Mouse (Mus musculus) kidney, embryonic 16.5 days (tissue): ENCODE measurements around the gene Capsl. TPM values are rescaled to one million over a fixed set of nuclear protein-coding genes. Genes with fewer than 3 reads are reported as not detected.

Experiments
- ATAC-seq: fragments of 200-750 bp; cut with Nextera tagmentation; 2 replicates; pipeline ENCODE4 v1.8.0; 2017; ENCODE audit warnings: moderate TSS enrichment; ENCODE audit not compliant: low FRiP score, low TSS enrichment
- H3K27ac ChIP-seq: fragments of 300-500 bp; sonication (generic); 2 replicates; pipeline ENCODE4 v1.5.1; 2014; ENCODE audit warnings: low read length
- H3K27me3 ChIP-seq: fragments of 300-500 bp; sonication (generic); 2 replicates; pipeline ENCODE4 v1.6.1; 2014; ENCODE audit warnings: low read length, control low read depth, mixed read lengths; ENCODE audit not compliant: insufficient read depth
- H3K36me3 ChIP-seq: fragments of 300-500 bp; sonication (generic); 2 replicates; pipeline ENCODE4 v1.6.1; 2014; ENCODE audit warnings: low read length, control low read depth, mixed read lengths; ENCODE audit not compliant: insufficient read depth
- H3K4me1 ChIP-seq: fragments of 300-500 bp; sonication (generic); 2 replicates; pipeline ENCODE4 v1.6.1; 2014; ENCODE audit warnings: low read length, control low read depth, mixed read lengths; ENCODE audit not compliant: insufficient read depth
- H3K4me2 ChIP-seq: fragments of 300-500 bp; sonication (generic); replicated peaks from 2 replicates; pipeline ENCODE4 v1.6.1; 2014; ENCODE audit warnings: low read depth, low read length
- H3K4me3 ChIP-seq: fragments of 300-500 bp; sonication (generic); 2 replicates; pipeline ENCODE4 v1.5.1; 2014; ENCODE audit warnings: mild to moderate bottlenecking, low read length
- H3K9ac ChIP-seq: fragments of 300-500 bp; sonication (generic); replicated peaks from 2 replicates; pipeline ENCODE4 v1.6.1; 2014; ENCODE audit warnings: low read length
- H3K9me3 ChIP-seq: fragments of 300-500 bp; sonication (generic); 2 replicates; pipeline ENCODE4 v1.6.1; 2016; ENCODE audit warnings: low read length, control low read depth
- WGBS: fragments of 180-500 bp; shearing (Covaris S2); extraction: QIAGEN DNeasy Blood & Tissue Kit; methylation state at CpG from one replicate; pipeline ENCODE4 v1.1.7; 2014; 5-methylcytosine and 5-hydroxymethylcytosine counted together
- polyA plus RNA-seq: library from polyadenylated mRNA; unstranded; fragments of >200 nt; fragmentation: Nextera tagmentation; extraction: Ambion mirVana; gene quantifications from 2 replicates; pipeline ENCODE4 v1.2.1, GENCODE M21; 2015

Gene Capsl
- 1.3 and 1.6 TPM in 2 replicates for polyA plus RNA-seq

GRCm38 (mm10) chr15:9435534-9436180 is at the start of gene Capsl:
Capsl (plus strand) TSS chr15:9436028.
- WGBS: 50% methylated on average over 12 of the region's 12 CpGs
- no peak within 1 kb of the TSS for H3K4me3 ChIP-seq

DNA sequence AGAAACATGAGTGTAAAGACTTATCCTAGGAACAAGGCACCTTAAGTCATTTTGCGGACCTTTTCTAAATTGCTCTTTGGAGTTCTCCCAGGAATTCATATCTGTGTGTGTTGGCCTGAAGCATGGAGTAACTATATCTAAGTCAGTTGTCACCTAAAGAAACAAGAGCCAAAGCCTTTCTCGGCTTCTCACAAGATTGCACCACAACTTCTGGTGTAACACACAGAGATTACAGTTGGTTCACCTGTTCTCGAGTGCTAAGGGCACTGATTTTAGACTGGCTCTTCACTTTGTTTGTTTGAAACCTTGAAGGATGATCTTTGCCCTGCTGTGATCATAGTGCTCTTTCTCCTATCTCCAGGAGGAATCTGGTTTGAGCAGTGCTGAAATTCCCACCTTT is 26.4 kb upstream of the Capsl start:
- H3K27ac ChIP-seq: no peak overlapping the region
- no peaks in the 10 kb centered on the region for H3K9me3 ChIP-seq
- H3K4me2 ChIP-seq: no peak overlapping the region
- no peak overlapping the region for H3K9ac ChIP-seq
- no peaks in the 10 kb centered on the region for H3K4me1 ChIP-seq
- 94% methylated on average over 3 of the region's 3 CpGs for WGBS
- ATAC-seq: no peak
- no peaks in the 10 kb centered on the region for H3K27me3 ChIP-seq
- H3K36me3 ChIP-seq: no peaks in the 10 kb centered on the region
- H3K4me3 ChIP-seq: no peak overlapping the region

More at GRCm38 (mm10) chr15:9435534-9436180, at the start of gene Capsl:
- H3K4me1 ChIP-seq: no peaks in the 10 kb centered on the region
- peak; percentile 84; the same call in 1 of the 2 replicates for ATAC-seq
- H3K9ac ChIP-seq: no peak within 1 kb of the TSS
- no peaks in the 10 kb centered on the region for H3K9me3 ChIP-seq
- H3K4me2 ChIP-seq: no peak within 1 kb of the TSS; the same call in 1 of the 2 replicates
- no peaks in the 10 kb centered on the region for H3K36me3 ChIP-seq
- no peak within 1 kb of the TSS for H3K27ac ChIP-seq
- H3K27me3 ChIP-seq: no peaks in the 10 kb centered on the region

- H3K36me3 ChIP-seq: no peaks in the 10 kb centered on the region
- no peak overlapping the region for H3K4me3 ChIP-seq
- H3K4me1 ChIP-seq: no peaks in the 10 kb centered on the region
- ATAC-seq: no peak
- no peak overlapping the region for H3K9ac ChIP-seq
- no peaks in the 10 kb centered on the region for H3K27me3 ChIP-seq
- H3K4me2 ChIP-seq: no peak overlapping the region
- H3K27ac ChIP-seq: no peak overlapping the region
- H3K9me3 ChIP-seq: no peaks in the 10 kb centered on the region
Observed at GRCm38 (mm10) chr15:9421163-9421562, 14.7 kb upstream of the Capsl start.

DNA sequence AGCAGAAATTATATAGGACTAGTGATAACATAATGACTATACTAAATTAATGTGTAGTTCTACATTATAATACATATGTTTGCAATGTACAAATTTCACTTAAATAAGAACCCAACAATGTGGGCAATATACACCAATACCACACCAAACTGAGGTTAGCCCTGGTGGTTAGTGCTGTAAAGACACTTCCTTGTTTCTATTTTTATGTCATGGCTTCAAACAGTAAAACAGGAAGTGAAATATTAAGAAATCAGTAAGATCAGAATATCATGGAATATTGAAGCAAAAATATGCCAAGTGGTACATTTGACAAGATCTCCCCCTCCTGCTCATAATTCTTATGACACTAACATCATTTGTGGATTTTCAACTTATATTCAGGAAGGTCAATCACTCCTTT is 8.0 kb upstream of the Capsl start:
- H3K36me3 ChIP-seq: no peaks in the 10 kb centered on the region
- ATAC-seq: no peak
- H3K9me3 ChIP-seq: no peaks in the 10 kb centered on the region
- H3K4me1 ChIP-seq: no peaks in the 10 kb centered on the region
- H3K9ac ChIP-seq: no peak overlapping the region
- H3K27ac ChIP-seq: no peak overlapping the region
- H3K4me2 ChIP-seq: no peak overlapping the region
- H3K27me3 ChIP-seq: no peaks in the 10 kb centered on the region
- H3K4me3 ChIP-seq: no peak overlapping the region

DNA sequence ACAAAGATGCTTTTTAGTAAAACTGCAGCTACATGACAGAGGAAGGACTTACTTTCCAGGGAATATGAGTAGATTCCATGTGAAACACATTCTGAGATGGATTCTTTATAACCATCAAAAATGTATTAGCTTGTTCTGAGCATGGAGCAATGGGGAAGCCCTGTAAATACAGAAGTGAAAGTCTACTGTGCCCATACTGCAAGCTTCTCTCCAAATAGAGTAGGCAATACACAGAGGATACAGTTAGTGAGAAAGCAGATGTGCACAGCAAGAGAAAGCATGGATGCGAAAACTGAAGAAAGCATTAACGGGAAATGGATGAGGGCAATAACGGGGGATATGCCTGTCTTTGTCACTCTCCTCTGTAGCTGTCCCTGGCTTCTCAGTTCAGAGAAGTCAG is 6.0 kb upstream of the Capsl start:
- Histone ChIP-seq H3K9me3 (no peaks in the 10 kb centered on the region), H3K27ac (no peak overlapping the region), H3K27me3 (no peaks in the 10 kb centered on the region), H3K9ac (no peak overlapping the region), H3K4me2 (no peak overlapping the region), H3K36me3 (no peaks in the 10 kb centered on the region), H3K4me3 (no peak overlapping the region), H3K4me1 (no peaks in the 10 kb centered on the region)
- ATAC-seq: no peak
- 90% methylated on average over 3 of the region's 3 CpGs for WGBS

- WGBS: 93% methylated on average over 1 of the region's 1 CpGs
- Histone ChIP-seq H3K27ac (no peak overlapping the region), H3K9ac (no peak overlapping the region), H3K36me3 (no peaks in the 10 kb centered on the region), H3K4me2 (no peak overlapping the region), H3K27me3 (no peaks in the 10 kb centered on the region), H3K9me3 (no peaks in the 10 kb centered on the region), H3K4me3 (no peak overlapping the region), H3K4me1 (no peaks in the 10 kb centered on the region)
- no peak for ATAC-seq
Observed at GRCm38 (mm10) chr15:9451999-9452398, 16.2 kb downstream of the Capsl start.

GRCm38 (mm10) chr15:9452842-9453241 is 17.0 kb downstream of the Capsl start:
- ATAC-seq: no peak
- no peak overlapping the region for H3K4me3 ChIP-seq
- no peak overlapping the region for H3K4me2 ChIP-seq
- H3K4me1 ChIP-seq: no peaks in the 10 kb centered on the region
- WGBS: 56% methylated on average over 1 of the region's 1 CpGs
- H3K27ac ChIP-seq: no peak overlapping the region
- no peak overlapping the region for H3K9ac ChIP-seq
- H3K36me3 ChIP-seq: no peaks in the 10 kb centered on the region
- no peaks in the 10 kb centered on the region for H3K27me3 ChIP-seq
- H3K9me3 ChIP-seq: no peaks in the 10 kb centered on the region

GRCm38 (mm10) chr15:9454198-9454597 is 18.4 kb downstream of the Capsl start:
- no peaks in the 10 kb centered on the region for H3K4me1 ChIP-seq

DNA sequence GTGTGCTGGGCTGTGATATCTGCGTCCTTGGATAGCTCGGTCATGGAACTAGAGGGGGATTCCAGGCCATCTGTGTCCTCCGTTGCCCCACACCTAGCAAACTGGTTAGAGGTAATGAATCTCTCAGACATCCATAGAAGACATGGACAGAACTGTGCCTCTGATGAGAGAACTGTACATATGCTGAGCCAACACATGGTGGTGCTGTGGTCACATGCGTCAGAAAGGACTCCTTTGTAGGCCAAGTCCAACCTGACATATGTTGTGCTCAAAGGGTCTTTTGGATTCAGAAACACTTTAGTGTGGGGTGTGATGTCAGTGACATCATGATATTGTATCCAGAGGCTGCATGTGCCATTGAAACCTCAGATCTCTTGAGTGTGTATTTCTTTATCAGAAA is 19.4 kb downstream of the Capsl start:
- WGBS: 63% methylated on average over 4 of the region's 4 CpGs
- no peaks in the 10 kb centered on the region for H3K9me3 ChIP-seq
- no peak overlapping the region for H3K9ac ChIP-seq
- ATAC-seq: peak; percentile 88; the same call in 1 of the 2 replicates
- H3K4me3 ChIP-seq: no peak overlapping the region
- H3K27ac ChIP-seq: no peak overlapping the region
- H3K4me2 ChIP-seq: no peak overlapping the region
- H3K27me3 ChIP-seq: no peaks in the 10 kb centered on the region
- no peaks in the 10 kb centered on the region for H3K36me3 ChIP-seq
- no peaks in the 10 kb centered on the region for H3K4me1 ChIP-seq

More at GRCm38 (mm10) chr15:9454198-9454597, 18.4 kb downstream of the Capsl start:
- Histone ChIP-seq H3K36me3 (no peaks in the 10 kb centered on the region), H3K27me3 (no peaks in the 10 kb centered on the region), H3K9ac (no peak overlapping the region), H3K4me2 (no peak overlapping the region), H3K4me3 (no peak overlapping the region), H3K27ac (no peak overlapping the region), H3K9me3 (no peaks in the 10 kb centered on the region)
- WGBS: 77% methylated on average over 4 of the region's 4 CpGs
- ATAC-seq: no peak

- no peak for ATAC-seq
- Histone ChIP-seq H3K27me3 (no peaks in the 10 kb centered on the region), H3K9me3 (no peaks in the 10 kb centered on the region), H3K4me2 (no peak overlapping the region), H3K4me3 (no peak overlapping the region), H3K27ac (no peak overlapping the region), H3K4me1 (no peaks in the 10 kb centered on the region), H3K9ac (no peak overlapping the region), H3K36me3 (no peaks in the 10 kb centered on the region)
- 53% methylated on average over 7 of the region's 7 CpGs for WGBS
Observed at GRCm38 (mm10) chr15:9463521-9464027, 27.7 kb downstream of the Capsl start.
